Mouse (Mus musculus) embryonic fibroblast, embryonic 13.5 days (primary cell): ENCODE results near the gene Gm20708.

Experiments
- CTCF ChIP-seq: IDR thresholded peaks from 2 replicates; pipeline ENCODE4 v1.5.1; 2011; ENCODE audit warnings: mild to moderate bottlenecking, control low read depth, low read length, moderate library complexity, borderline replicate concordance; ENCODE audit not compliant: insufficient read depth
- POLR2A ChIP-seq: IDR thresholded peaks from 2 replicates; pipeline ENCODE4 v1.6.1; 2011; ENCODE audit warnings: low read depth, mild to moderate bottlenecking, control low read depth, low read length, moderate library complexity

DNA sequence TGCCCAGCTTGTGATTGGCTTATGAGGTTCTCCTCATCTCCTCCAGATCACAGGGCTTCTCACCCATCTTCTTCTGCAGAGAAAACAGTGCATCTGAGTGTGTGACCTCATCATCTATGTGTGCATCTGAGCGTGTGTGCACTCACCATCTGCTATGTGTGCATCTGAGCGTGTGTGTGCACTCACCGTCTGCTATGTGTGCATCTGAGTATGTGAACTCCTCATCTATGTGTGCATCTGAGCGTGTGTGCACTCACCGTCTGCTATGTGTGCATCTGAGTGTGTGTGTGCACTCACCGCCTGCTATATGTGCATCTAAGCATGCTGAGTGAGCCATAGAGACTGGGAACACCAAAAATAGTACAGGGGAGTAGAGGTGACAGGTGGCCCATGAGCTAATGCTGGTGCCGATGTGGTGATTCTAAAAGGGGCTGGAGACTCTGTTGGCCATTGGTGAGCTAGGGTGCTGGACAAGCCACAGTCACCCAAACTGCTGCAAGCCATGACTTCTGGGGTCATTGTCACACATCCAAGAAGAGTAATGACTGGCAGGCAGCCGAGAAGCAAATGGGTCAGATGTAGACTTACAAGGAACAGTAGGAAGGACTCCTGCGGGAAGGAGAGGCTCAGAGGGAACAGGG, 71.0 kb downstream of the Gm20708 start:
- TF ChIP-seq CTCF (no peak), POLR2A (no peak)
